Mouse (Mus musculus): Measurements from ENCODE around the gene Gm49358.

The Gm49358 gene

GRCm38 (mm10) chr10:86763672-86764071 lies at the start of gene Gm49358:
TSS of gene Gm49358 (plus strand) at chr10:86763972.
- ChIA-PET POLR2A (interaction anchor here in 2 of 4 experiments (0.7 to 3.9 kb wide), 6 partner anchors 8 to 425 kb away, joined by 3 to 64 read pairs (median 30); partner anchors contain the start of gene Nt5dc3 (in 2 of the 2)), CTCF (no interaction called here)

GRCm38 (mm10) chr10:86727548-86727980 lies 36.2 kb upstream of the Gm49358 start:
- ChIA-PET CTCF (interaction anchor here in 3 of 4 experiments (0.5 to 1.1 kb wide), 6 partner anchors 11 to 264 kb away, joined by 3 to 4 read pairs (median 3); partner anchors contain the start of genes Hsp90b1 (in 1 of the 3), Nt5dc3 (in 1 of the 3) and Ttc41 (in 1 of the 3)), POLR2A (interaction anchor here (0.6 to 2.5 kb wide), 24 partner anchors 10 to 110 kb away, joined by 3 to 25 read pairs (median 4); partner anchors contain the start of genes Hsp90b1 (in 3 of the 4), Ttc41 (in 3 of the 4) and Nt5dc3 (in 2 of the 4))

DNA sequence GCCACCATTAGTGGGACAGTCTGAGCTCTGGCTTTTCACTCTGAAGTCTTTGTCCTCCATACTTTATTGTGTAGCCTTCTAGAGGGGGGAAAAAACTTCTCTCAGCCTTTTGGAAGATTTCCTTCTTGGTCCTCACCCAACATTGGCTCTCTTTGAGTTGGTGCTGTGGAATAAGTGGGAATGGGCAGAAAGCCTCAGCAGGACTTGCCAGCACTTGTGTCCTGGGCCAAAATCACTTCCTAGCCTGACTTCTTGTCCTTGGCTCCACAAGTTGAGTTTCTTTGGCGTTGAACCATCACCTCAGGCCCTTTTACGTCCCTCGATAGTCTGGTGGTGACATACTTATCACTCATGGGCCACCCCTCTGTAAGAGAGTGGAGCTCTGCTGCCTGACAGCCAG lies 35.6 kb upstream of the Gm49358 start:
- ChIA-PET POLR2A (interaction anchor here in 3 of 4 experiments (0.6 to 2.5 kb wide), 17 partner anchors 10 to 109 kb away, joined by 3 to 25 read pairs (median 4); partner anchors contain the start of genes Hsp90b1 (in 3 of the 3), Ttc41 (in 3 of the 3) and Nt5dc3 (in 2 of the 3)), CTCF (interaction anchor here in 1 of 4 experiments (1.0 kb wide), 1 partner anchor 51 kb away, joined by 3 read pairs; the partner anchor contains the start of gene Nt5dc3)

DNA sequence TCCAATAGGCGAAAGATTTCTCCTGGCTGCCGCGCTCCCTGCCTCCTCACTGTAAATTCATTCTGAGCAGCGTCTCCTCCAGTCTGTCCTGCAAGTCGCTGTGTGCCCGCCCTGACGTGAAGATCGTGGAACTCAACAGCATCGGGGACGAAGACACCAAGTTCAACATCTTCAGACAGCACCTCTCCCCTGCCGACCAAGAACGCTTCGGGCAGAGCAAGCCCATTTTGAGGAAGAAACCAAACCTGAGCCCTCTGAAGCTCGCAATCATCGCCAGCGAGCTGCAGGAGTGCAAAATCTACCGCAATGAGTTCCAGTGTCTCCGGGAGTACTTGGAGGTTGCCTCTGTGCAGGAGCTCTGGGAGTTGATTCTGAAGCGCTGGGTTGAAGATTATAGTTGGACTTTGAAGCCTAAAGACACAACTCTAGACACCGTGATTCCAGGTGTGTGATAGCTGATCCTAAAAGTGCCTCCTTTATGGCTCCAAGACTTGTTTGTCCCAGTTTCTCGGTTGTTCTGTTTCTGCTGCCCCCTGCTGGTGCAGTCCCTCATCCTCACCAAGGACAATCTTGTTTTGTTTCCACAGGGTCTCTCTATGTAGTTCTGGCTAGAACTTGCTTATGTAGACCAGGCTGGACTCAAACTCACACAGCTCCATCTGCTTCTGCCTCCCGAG lies 32.8 kb upstream of the Gm49358 start:
- CTCF ChIA-PET = interaction anchor here in 3 of 4 experiments (0.6 to 2.0 kb wide), 18 partner anchors 16 to 406 kb away, joined by 3 to 11 read pairs (median 3); partner anchors contain the start of gene Nt5dc3 (in 1 of the 3)
- POLR2A ChIA-PET = interaction anchor here in 3 of 4 experiments (0.6 to 3.9 kb wide), 22 partner anchors 7 to 747 kb away, joined by 3 to 28 read pairs (median 4); partner anchors contain the start of genes Nt5dc3 (in 3 of the 3), Ttc41 (in 3 of the 3) and Hsp90b1 (in 2 of the 3)

GRCm38 (mm10) chr10:86731500-86731863 lies 32.3 kb upstream of the Gm49358 start:
- ChIA-PET POLR2A (interaction anchor here in 3 of 4 experiments (0.6 to 3.9 kb wide), 19 partner anchors 8 to 233 kb away, joined by 3 to 28 read pairs (median 4); partner anchors contain the start of genes Nt5dc3 (in 3 of the 3), Ttc41 (in 2 of the 3) and Hsp90b1 (in 1 of the 3)), CTCF (interaction anchor here (0.6 to 2.0 kb wide), 17 partner anchors 16 to 1088 kb away, joined by 3 to 11 read pairs (median 3); partner anchors contain the start of gene Nt5dc3 (in 1 of the 4))

DNA sequence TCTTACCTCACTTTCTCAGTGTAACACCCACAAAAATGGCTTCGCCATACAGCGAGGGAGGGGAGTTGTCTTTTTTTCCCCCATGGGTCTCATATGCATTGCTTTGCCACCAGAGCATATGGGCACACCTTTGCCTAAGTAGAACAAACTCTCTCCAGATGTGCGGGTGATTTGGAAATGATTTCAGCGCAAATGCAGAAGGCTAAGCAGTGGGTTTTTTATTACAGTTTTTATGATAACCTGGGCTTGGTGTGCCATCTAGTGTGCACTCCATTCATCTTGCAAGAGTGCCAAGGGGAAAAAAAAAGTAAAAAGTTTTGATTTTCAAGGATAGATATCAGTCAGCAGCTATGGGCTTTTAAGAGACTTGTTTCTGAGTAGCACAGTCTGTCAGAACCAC lies 28.7 kb upstream of the Gm49358 start:
- POLR2A ChIA-PET = interaction anchor here in 1 of 4 experiments (1.2 kb wide), 1 partner anchor 8 kb away, joined by 3 read pairs; no protein-coding TSS in a partner anchor
- CTCF ChIA-PET = interaction anchor here in 1 of 4 experiments (0.5 kb wide), 1 partner anchor 1324 kb away, joined by 3 read pairs; no protein-coding TSS in a partner anchor

GRCm38 (mm10) chr10:86742918-86743317 lies 20.9 kb upstream of the Gm49358 start:
- CTCF ChIA-PET = no interaction called here
- POLR2A ChIA-PET = interaction anchor here (0.6 to 1.6 kb wide), 5 partner anchors 9 to 37 kb away, joined by 3 to 4 read pairs (median 4); partner anchors contain the start of genes Hsp90b1 (in 1 of the 4), Nt5dc3 (in 1 of the 4) and Ttc41 (in 1 of the 4)

- POLR2A ChIA-PET = interaction anchor here in 1 of 4 experiments (0.8 kb wide), 1 partner anchor 136 kb away, joined by 3 read pairs; no protein-coding TSS in a partner anchor
- CTCF ChIA-PET = no interaction called here
These were observed 19.5 kb upstream of the Gm49358 start for GRCm38 (mm10) chr10:86744306-86744705.

DNA sequence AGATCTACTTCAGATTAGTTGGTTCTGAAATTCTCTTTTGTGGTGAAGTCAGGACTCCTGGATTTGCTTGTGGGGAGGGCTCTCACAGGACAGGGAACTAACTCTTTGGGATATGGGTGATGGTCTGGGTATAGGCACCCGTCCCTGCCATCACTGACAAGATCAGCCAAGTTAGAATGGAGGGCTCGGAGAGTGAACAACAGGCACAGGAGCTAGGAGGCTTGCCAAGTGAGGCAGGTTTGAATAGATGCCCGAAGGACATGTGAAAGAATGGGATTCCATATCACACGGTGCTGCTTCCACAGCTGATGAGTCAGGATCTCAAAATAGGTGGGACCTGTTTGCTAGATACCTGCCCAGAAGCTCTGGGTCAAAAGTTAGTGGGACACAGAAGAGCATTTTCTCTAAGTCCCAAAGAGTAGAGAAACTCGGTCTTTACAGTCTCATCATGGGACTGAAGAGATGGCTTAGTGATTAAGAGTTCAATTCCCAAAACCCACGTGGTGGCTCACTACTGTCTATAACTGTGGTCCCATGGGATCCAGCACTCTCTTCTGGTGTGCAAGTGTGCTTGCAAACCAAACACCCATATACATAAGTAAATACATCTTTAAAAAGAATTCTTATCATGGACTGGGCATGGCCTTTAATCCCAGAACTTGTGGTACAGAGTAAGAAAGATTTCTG lies 7.8 kb upstream of the Gm49358 start:
- CTCF ChIA-PET = interaction anchor here in 1 of 4 experiments (0.6 kb wide), 1 partner anchor 100 kb away, joined by 11 read pairs; no protein-coding TSS in a partner anchor
- POLR2A ChIA-PET = no interaction called here

GRCm38 (mm10) chr10:86757724-86758123 lies 6.0 kb upstream of the Gm49358 start:
- POLR2A ChIA-PET = no interaction called here
- CTCF ChIA-PET = no interaction called here

DNA sequence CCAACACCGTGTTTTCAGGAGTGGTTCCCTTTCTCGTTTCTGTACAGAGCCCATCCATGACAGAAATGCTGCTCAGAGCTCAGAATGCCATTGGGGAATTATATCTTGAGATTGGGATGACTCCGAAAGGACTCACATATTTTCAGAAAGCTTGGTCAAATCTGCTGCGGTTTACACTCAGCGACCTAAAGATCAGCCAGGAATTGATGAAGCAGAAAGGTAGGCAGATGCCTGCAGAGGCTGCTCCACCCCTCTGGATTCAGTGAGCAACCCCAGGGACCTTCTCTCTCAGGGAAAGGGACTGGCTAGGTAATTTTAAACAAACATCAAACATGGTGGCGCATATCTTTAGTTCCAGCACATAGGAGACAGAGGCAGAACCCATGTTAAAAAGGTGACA lies 5.6 kb upstream of the Gm49358 start:
- POLR2A ChIA-PET = no interaction called here
- CTCF ChIA-PET = no interaction called here

DNA sequence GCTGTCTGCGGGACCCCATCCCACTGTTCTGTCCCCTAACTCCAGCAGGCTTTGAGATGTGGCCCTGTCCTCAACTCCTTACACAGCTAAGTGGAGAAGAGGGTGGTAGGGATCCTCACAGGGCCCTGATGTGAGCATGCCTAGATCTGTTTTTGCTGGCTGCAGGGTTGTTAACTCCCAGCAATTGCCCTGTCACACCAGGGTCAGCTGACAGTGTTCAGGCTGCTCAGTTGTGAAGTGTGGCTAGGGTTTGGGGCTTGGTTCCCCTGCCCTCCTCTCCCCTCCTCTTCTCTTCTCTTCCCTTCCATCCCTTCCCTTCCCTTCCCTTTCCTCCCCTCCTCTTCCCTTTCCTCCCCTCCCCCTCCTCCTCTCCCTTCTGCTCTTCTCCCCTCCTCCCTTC lies 2.5 kb upstream of the Gm49358 start:
- ChIA-PET POLR2A (interaction anchor here (0.6 to 3.9 kb wide), 25 partner anchors 8 to 594 kb away, joined by 3 to 64 read pairs (median 6); partner anchors contain the start of genes Nt5dc3 (in 3 of the 4), Hsp90b1 (in 2 of the 4) and Ttc41 (in 2 of the 4)), CTCF (interaction anchor here in 2 of 4 experiments (0.8 to 1.4 kb wide), 2 partner anchors 30 to 326 kb away, joined by 3 read pairs; no protein-coding TSS in a partner anchor)

DNA sequence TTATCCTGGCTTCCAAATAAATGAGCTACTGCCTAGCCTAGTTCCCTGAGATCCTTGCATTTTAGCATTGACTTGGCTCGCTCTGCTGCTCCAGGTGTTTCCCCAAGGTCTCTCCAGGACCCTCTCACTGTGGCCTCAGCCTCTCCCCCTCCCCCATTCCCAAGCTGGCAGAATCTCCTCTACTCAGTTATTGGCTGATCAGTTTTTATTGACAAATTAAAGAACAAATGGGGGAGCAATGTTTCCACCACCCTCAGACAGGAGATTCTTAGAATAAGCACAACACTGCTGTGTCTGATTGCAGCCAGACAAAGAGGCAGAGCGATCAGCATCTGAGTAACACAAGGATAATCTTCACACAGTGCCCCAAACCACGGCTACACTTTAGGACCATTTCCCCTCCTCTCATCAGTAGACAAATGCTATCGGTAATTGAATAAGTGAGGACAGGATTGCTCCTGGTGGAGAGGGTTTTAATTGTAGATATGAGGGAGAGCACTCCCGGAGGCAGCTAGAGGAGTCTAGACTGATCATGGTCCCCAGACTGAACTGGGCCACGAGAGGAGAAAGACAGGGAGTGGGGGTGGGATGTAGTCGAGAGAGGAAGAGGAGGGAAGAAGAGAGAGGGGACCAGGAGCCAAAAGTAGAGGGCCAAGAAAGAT lies 1.9 kb upstream of the Gm49358 start:
- CTCF ChIA-PET = interaction anchor here in 3 of 4 experiments (0.6 to 1.4 kb wide), 5 partner anchors 17 to 327 kb away, joined by 3 to 5 read pairs (median 3); partner anchors contain the start of gene Nt5dc3 (in 1 of the 3)
- POLR2A ChIA-PET = interaction anchor here (0.5 to 3.9 kb wide), 37 partner anchors 8 to 740 kb away, joined by 3 to 64 read pairs (median 5); partner anchors contain the start of genes Nt5dc3 (in 3 of the 4), Hsp90b1 (in 2 of the 4), Ttc41 (in 2 of the 4) and Fbxo7 (in 1 of the 4)

GRCm38 (mm10) chr10:86762384-86762730 lies 1.4 kb upstream of the Gm49358 start:
- ChIA-PET POLR2A (interaction anchor here (0.5 to 3.9 kb wide), 30 partner anchors 9 to 145 kb away, joined by 3 to 64 read pairs (median 5); partner anchors contain the start of genes Nt5dc3 (in 3 of the 4), Hsp90b1 (in 2 of the 4) and Ttc41 (in 2 of the 4)), CTCF (interaction anchor here in 3 of 4 experiments (0.7 to 1.4 kb wide), 4 partner anchors 16 to 327 kb away, joined by 3 to 5 read pairs (median 3); partner anchors contain the start of gene Nt5dc3 (in 1 of the 3))

GRCm38 (mm10) chr10:86765344-86765966 lies 1.7 kb downstream of the Gm49358 start:
- POLR2A ChIA-PET = interaction anchor here in 1 of 4 experiments (3.3 kb wide), 1 partner anchor 13 kb away, joined by 15 read pairs; the partner anchor contains the start of gene Nt5dc3
- CTCF ChIA-PET = no interaction called here

DNA sequence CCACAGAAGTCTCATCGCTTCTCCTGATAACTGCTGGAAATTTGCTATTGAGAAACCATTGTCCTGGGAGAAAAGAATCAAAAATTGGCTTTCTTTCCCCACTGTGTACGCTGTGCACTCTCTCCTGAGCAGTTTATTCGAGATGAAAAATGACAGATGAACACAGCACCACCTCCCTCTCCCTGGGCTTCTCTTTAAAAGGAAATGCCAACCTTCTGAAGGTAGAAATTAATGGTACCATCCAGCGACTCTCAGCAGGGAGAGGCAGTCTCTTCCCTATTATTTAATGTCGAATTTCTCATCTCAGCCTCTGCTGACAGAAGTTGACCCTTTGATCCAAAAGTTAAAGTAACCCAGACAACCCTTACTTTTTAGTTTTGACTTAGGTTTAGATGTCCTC lies 5.4 kb downstream of the Gm49358 start:
- ChIA-PET POLR2A (interaction anchor here in 3 of 4 experiments (0.5 to 2.6 kb wide), 15 partner anchors 8 to 64 kb away, joined by 3 to 56 read pairs (median 5); partner anchors contain the start of genes Nt5dc3 (in 3 of the 3), Hsp90b1 (in 2 of the 3) and Ttc41 (in 2 of the 3)), CTCF (interaction anchor here in 1 of 4 experiments (0.5 to 0.7 kb wide), 2 partner anchors 14 to 38 kb away, joined by 3 read pairs; no protein-coding TSS in a partner anchor)

DNA sequence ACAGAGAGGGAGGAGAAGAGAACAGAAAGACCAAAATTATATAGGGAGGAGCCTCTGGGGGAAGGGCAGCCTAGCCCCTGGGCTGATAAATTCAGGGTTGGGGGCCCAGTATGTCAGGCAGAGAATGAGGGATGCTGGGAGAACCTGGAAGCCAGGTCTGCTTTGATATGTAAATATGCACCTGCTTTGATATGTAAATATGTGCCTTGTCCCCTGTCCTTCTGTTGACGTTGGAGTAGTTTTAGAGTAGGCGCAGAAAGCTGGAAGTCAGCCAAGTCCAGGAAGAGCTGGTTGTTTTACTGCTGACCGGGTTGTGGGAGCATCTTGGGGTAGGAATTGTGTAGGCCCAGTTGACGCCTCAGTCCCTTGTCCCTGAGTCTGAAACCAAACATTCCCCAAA lies 6.0 kb downstream of the Gm49358 start:
- ChIA-PET POLR2A (interaction anchor here (0.6 to 2.6 kb wide), 20 partner anchors 8 to 814 kb away, joined by 3 to 56 read pairs (median 5); partner anchors contain the start of genes Nt5dc3 (in 3 of the 4), Hsp90b1 (in 2 of the 4) and Ttc41 (in 2 of the 4)), CTCF (interaction anchor here in 1 of 4 experiments (0.5 to 0.7 kb wide), 2 partner anchors 15 to 39 kb away, joined by 3 read pairs; no protein-coding TSS in a partner anchor)
